Mouse (Mus musculus) small intestine, adult 2 months (tissue): Measurements from ENCODE around the gene Zbtb9.

Experiments
- CTCF ChIP-seq: fragments of 200-500 bp; IDR thresholded peaks from 2 replicates; pipeline ENCODE4 v1.5.1; 2012; ENCODE audit warnings: low read depth, mild to moderate bottlenecking, control low read depth, inconsistent platforms, low read length, moderate library complexity, mixed read lengths; ENCODE audit not compliant: insufficient replicate concordance, insufficient read length; ENCODE audit errors: extremely low read depth
- POLR2A ChIP-seq: fragments of 200-500 bp; IDR thresholded peaks from 2 replicates; pipeline ENCODE4 v1.6.1; 2012; ENCODE audit warnings: low read depth, mild to moderate bottlenecking, control low read depth, inconsistent platforms, low read length, moderate library complexity

- TF ChIP-seq CTCF: no peak; the same call in 1 of the 2 replicates
- peak; percentile 95 for TF ChIP-seq POLR2A
Observed at GRCm38 (mm10) chr17:26972703-26973574, at the start of gene Zbtb9.
